Mouse (Mus musculus): ENCODE data around the gene Olfr1014. TPM values are rescaled to one million over a fixed set of nuclear protein-coding genes. Genes with fewer than 3 reads are reported as not detected.

Gene Olfr1014
- not detected for polyA plus RNA-seq (2014; fragmentation: Illumina TruSeq; extraction: RNeasy Lipid Tissue Mini Kit (QIAGEN cat#74804); ENCODE audit: low read depth, low replicate concordance)

GRCm38 (mm10) chr2:85772413-85772812, at the start of gene Olfr1014:
Olfr1014 (plus strand) TSS chr2:85772713.

DNA sequence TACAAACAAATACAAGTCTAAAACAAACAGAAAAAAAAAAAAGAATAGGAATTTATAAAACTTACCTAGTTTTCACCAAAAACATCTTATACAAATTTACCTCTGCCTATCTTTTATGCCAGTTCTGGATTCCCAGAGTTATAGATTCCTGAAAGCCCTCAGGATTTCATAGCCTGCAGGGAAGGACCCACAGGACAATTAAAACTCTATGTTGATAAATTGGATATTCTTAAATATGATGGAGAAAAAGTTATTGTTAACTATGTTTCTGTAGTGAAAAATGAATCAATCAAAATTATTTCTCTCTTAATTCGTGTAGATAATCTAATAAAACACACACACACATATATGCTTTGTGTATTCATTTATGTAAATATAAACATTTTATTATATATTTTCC, 9.8 kb upstream of the Olfr1014 start, which contains the start of gene Olfr1012:
Olfr1012 (minus strand) TSS at position 101 of the 400 bp plus-strand sequence.

GRCm38 (mm10) chr2:85766798-85767197, 5.7 kb upstream of the Olfr1014 start, which contains the start of gene Olfr1013:
Olfr1013 (plus strand) TSS chr2:85767098.

DNA sequence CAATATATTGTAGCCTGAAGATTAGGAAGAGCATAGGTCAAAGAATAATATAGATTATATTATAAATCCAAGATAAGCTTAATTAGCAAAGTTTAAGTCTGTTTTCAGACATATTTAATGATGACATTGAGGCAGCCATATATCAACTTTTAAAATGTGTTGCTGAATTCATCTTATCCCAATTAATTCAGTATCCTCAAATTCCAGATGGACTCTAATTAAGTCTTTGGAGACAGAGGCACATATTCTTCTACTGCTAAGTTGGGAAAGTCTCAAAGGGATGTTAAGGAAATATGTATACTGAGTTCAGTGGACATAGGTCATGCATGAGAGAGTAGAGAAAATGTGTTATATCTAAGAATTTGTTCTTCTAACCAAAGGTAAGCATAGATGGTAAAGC, 9.2 kb downstream of the Olfr1014 start, which contains the start of gene Olfr1015:
Olfr1015 (plus strand) TSS at position 301 of the 400 bp plus-strand sequence.

GRCm38 (mm10) chr2:85802444-85802843, 29.9 kb downstream of the Olfr1014 start, which contains the start of gene Olfr1016:
Olfr1016 (minus strand) TSS chr2:85802544.

GRCm38 (mm10) chr2:85818179-85818578, 45.7 kb downstream of the Olfr1014 start, which contains the start of gene Olfr1018:
Olfr1018 (plus strand) TSS chr2:85818479.

Other genes starting within 250 kb of the Olfr1014 start
- not detected for gene Olfr996, start 193.5 kb upstream of the Olfr1014 start, polyA plus RNA-seq (2014; fragmentation: Illumina TruSeq; extraction: RNeasy Lipid Tissue Mini Kit (QIAGEN cat#74804); ENCODE audit: low read depth, low replicate concordance)
- not detected for gene Olfr998, start 183.8 kb upstream of the Olfr1014 start, polyA plus RNA-seq (2014; fragmentation: Illumina TruSeq; extraction: RNeasy Lipid Tissue Mini Kit (QIAGEN cat#74804); ENCODE audit: low read depth, low replicate concordance)
- not detected for gene Olfr1000, start 160.8 kb upstream of the Olfr1014 start, polyA plus RNA-seq (2014; fragmentation: Illumina TruSeq; extraction: RNeasy Lipid Tissue Mini Kit (QIAGEN cat#74804); ENCODE audit: low read depth, low replicate concordance)
- gene Olfr1002, start 122.0 kb upstream of the Olfr1014 start, polyA plus RNA-seq (2014; fragmentation: Illumina TruSeq; extraction: RNeasy Lipid Tissue Mini Kit (QIAGEN cat#74804); ENCODE audit: low read depth, low replicate concordance), result not detected
- gene Olfr154, start 108.3 kb upstream of the Olfr1014 start, polyA plus RNA-seq (2014; fragmentation: Illumina TruSeq; extraction: RNeasy Lipid Tissue Mini Kit (QIAGEN cat#74804); ENCODE audit: low read depth, low replicate concordance), result not detected
- not detected for gene Olfr1006, start 93.9 kb upstream of the Olfr1014 start, polyA plus RNA-seq (2014; fragmentation: Illumina TruSeq; extraction: RNeasy Lipid Tissue Mini Kit (QIAGEN cat#74804); ENCODE audit: low read depth, low replicate concordance)
- not detected for gene Olfr1008, start 83.3 kb upstream of the Olfr1014 start, polyA plus RNA-seq (2014; fragmentation: Illumina TruSeq; extraction: RNeasy Lipid Tissue Mini Kit (QIAGEN cat#74804); ENCODE audit: low read depth, low replicate concordance)
- not detected for gene Olfr1009, start 57.3 kb upstream of the Olfr1014 start, polyA plus RNA-seq (2014; fragmentation: Illumina TruSeq; extraction: RNeasy Lipid Tissue Mini Kit (QIAGEN cat#74804); ENCODE audit: low read depth, low replicate concordance)
- not detected for gene Olfr1012, start 9.9 kb upstream of the Olfr1014 start, polyA plus RNA-seq (2014; fragmentation: Illumina TruSeq; extraction: RNeasy Lipid Tissue Mini Kit (QIAGEN cat#74804); ENCODE audit: low read depth, low replicate concordance)
- 0.07 TPM for gene Olfr1013, start 5.6 kb upstream of the Olfr1014 start, polyA plus RNA-seq (2014; fragmentation: Illumina TruSeq; extraction: RNeasy Lipid Tissue Mini Kit (QIAGEN cat#74804); ENCODE audit: low read depth, low replicate concordance)
- gene Olfr1015, start 9.3 kb downstream of the Olfr1014 start, polyA plus RNA-seq (2014; fragmentation: Illumina TruSeq; extraction: RNeasy Lipid Tissue Mini Kit (QIAGEN cat#74804); ENCODE audit: low read depth, low replicate concordance), result not detected
- not detected for gene Olfr1016, start 29.8 kb downstream of the Olfr1014 start, polyA plus RNA-seq (2014; fragmentation: Illumina TruSeq; extraction: RNeasy Lipid Tissue Mini Kit (QIAGEN cat#74804); ENCODE audit: low read depth, low replicate concordance)
- gene Olfr1018, start 45.8 kb downstream of the Olfr1014 start, polyA plus RNA-seq (2014; fragmentation: Illumina TruSeq; extraction: RNeasy Lipid Tissue Mini Kit (QIAGEN cat#74804); ENCODE audit: low read depth, low replicate concordance), result not detected
- gene Olfr1019, start 72.8 kb downstream of the Olfr1014 start, polyA plus RNA-seq (2014; fragmentation: Illumina TruSeq; extraction: RNeasy Lipid Tissue Mini Kit (QIAGEN cat#74804); ENCODE audit: low read depth, low replicate concordance), result not detected
- not detected for gene Olfr1020, start 74.3 kb downstream of the Olfr1014 start, polyA plus RNA-seq (2014; fragmentation: Illumina TruSeq; extraction: RNeasy Lipid Tissue Mini Kit (QIAGEN cat#74804); ENCODE audit: low read depth, low replicate concordance)
- gene Olfr1022, start 95.9 kb downstream of the Olfr1014 start, polyA plus RNA-seq (2014; fragmentation: Illumina TruSeq; extraction: RNeasy Lipid Tissue Mini Kit (QIAGEN cat#74804); ENCODE audit: low read depth, low replicate concordance), result not detected
- not detected for gene Olfr1023, start 112.9 kb downstream of the Olfr1014 start, polyA plus RNA-seq (2014; fragmentation: Illumina TruSeq; extraction: RNeasy Lipid Tissue Mini Kit (QIAGEN cat#74804); ENCODE audit: low read depth, low replicate concordance)
- gene Olfr1024, start 132.3 kb downstream of the Olfr1014 start, polyA plus RNA-seq (2014; fragmentation: Illumina TruSeq; extraction: RNeasy Lipid Tissue Mini Kit (QIAGEN cat#74804); ENCODE audit: low read depth, low replicate concordance), result not detected
- not detected for gene Olfr1025-ps1, start 142.5 kb downstream of the Olfr1014 start, polyA plus RNA-seq (2014; fragmentation: Illumina TruSeq; extraction: RNeasy Lipid Tissue Mini Kit (QIAGEN cat#74804); ENCODE audit: low read depth, low replicate concordance)
- not detected for gene Olfr1026, start 148.8 kb downstream of the Olfr1014 start, polyA plus RNA-seq (2014; fragmentation: Illumina TruSeq; extraction: RNeasy Lipid Tissue Mini Kit (QIAGEN cat#74804); ENCODE audit: low read depth, low replicate concordance)
- not detected for gene Olfr1028, start 177.7 kb downstream of the Olfr1014 start, polyA plus RNA-seq (2014; fragmentation: Illumina TruSeq; extraction: RNeasy Lipid Tissue Mini Kit (QIAGEN cat#74804); ENCODE audit: low read depth, low replicate concordance)
- 0.35 TPM for gene Olfr1029, start 201.2 kb downstream of the Olfr1014 start, polyA plus RNA-seq (2014; fragmentation: Illumina TruSeq; extraction: RNeasy Lipid Tissue Mini Kit (QIAGEN cat#74804); ENCODE audit: low read depth, low replicate concordance)
- gene Olfr1030, start 206.6 kb downstream of the Olfr1014 start, polyA plus RNA-seq (2014; fragmentation: Illumina TruSeq; extraction: RNeasy Lipid Tissue Mini Kit (QIAGEN cat#74804); ENCODE audit: low read depth, low replicate concordance), result not detected
- gene Olfr1031, start 217.6 kb downstream of the Olfr1014 start, polyA plus RNA-seq (2014; fragmentation: Illumina TruSeq; extraction: RNeasy Lipid Tissue Mini Kit (QIAGEN cat#74804); ENCODE audit: low read depth, low replicate concordance), result not detected
- not detected for gene Olfr1032, start 232.8 kb downstream of the Olfr1014 start, polyA plus RNA-seq (2014; fragmentation: Illumina TruSeq; extraction: RNeasy Lipid Tissue Mini Kit (QIAGEN cat#74804); ENCODE audit: low read depth, low replicate concordance)
- gene Olfr1033, start 247.9 kb downstream of the Olfr1014 start, polyA plus RNA-seq (2014; fragmentation: Illumina TruSeq; extraction: RNeasy Lipid Tissue Mini Kit (QIAGEN cat#74804); ENCODE audit: low read depth, low replicate concordance), result 1.5 TPM